Mouse (Mus musculus) embryonic facial prominence, embryonic 13.5 days (tissue): ENCODE measurements at regions not wholly inside any gene's neighbourhood (a gene's known extent, or its start where the extent isn't known, plus 50 kb on each side); places are given as distances from the start of the nearest gene placed in this dataset.

Experiments
- ATAC-seq: fragments of 200-750 bp; cut with Nextera tagmentation; 2 replicates; pipeline ENCODE4 v1.8.0; 2017; ENCODE audit warnings: low read depth; ENCODE audit not compliant: insufficient number of reproducible peaks, insufficient read depth, low FRiP score, low TSS enrichment
- H3K27ac ChIP-seq: fragments of 300-500 bp; sonication (generic); 2 replicates; pipeline ENCODE4 v1.5.1; 2015; ENCODE audit warnings: moderate library complexity, mild to moderate bottlenecking, inconsistent platforms
- H3K27me3 ChIP-seq: fragments of 300-500 bp; sonication (generic); 2 replicates; pipeline ENCODE4 v1.6.1; 2015; ENCODE audit warnings: mild to moderate bottlenecking, inconsistent platforms
- H3K36me3 ChIP-seq: fragments of 300-500 bp; sonication (generic); 2 replicates; pipeline ENCODE4 v1.6.1; 2015; ENCODE audit warnings: mild to moderate bottlenecking, inconsistent platforms
- H3K4me1 ChIP-seq: fragments of 300-500 bp; sonication (generic); 2 replicates; pipeline ENCODE4 v1.6.1; 2015; ENCODE audit warnings: inconsistent platforms
- H3K4me2 ChIP-seq: fragments of 300-500 bp; sonication (generic); 2 replicates; pipeline ENCODE4 v1.6.1; 2015; ENCODE audit warnings: moderate library complexity, mild to moderate bottlenecking, inconsistent platforms
- H3K4me3 ChIP-seq: fragments of 300-500 bp; sonication (generic); 2 replicates; pipeline ENCODE4 v1.5.1; 2015; ENCODE audit warnings: mild to moderate bottlenecking, inconsistent platforms
- H3K9ac ChIP-seq: fragments of 300-500 bp; sonication (generic); 2 replicates; pipeline ENCODE4 v1.6.1; 2015; ENCODE audit warnings: mild to moderate bottlenecking, inconsistent platforms
- H3K9me3 ChIP-seq: fragments of 300-500 bp; sonication (generic); 2 replicates; pipeline ENCODE4 v1.6.1; 2016; ENCODE audit warnings: inconsistent platforms
- WGBS: fragments of 180-500 bp; shearing (Covaris S2); methylation state at CpG from one replicate; pipeline ENCODE4 v1.1.7; 2015; ENCODE audit warnings: mixed read lengths; 5-methylcytosine and 5-hydroxymethylcytosine counted together

GRCm38 (mm10) chr13:28687838-28688237 lies 265.7 kb downstream of the Sox4 start:
- no peaks in the 10 kb centered on the region for H3K27me3 ChIP-seq
- H3K4me3 ChIP-seq, result no peak overlapping the region
- peaks cover 37% of the 10 kb centered on the region for H3K4me1 ChIP-seq
- ATAC-seq, result no peak
- no peak overlapping the region for H3K4me2 ChIP-seq
- 83% methylated on average over 1 of the region's 1 CpGs for WGBS
- no peak overlapping the region for H3K9ac ChIP-seq
- H3K9me3 ChIP-seq, result no peaks in the 10 kb centered on the region
- H3K36me3 ChIP-seq, result no peaks in the 10 kb centered on the region
- no peak overlapping the region for H3K27ac ChIP-seq

GRCm38 (mm10) chr13:28684311-28684710 lies 269.2 kb downstream of the Sox4 start:
- no peak for ATAC-seq
- H3K27me3 ChIP-seq, result no peaks in the 10 kb centered on the region
- H3K36me3 ChIP-seq, result no peaks in the 10 kb centered on the region
- H3K4me3 ChIP-seq, result no peak overlapping the region
- no peak overlapping the region for H3K27ac ChIP-seq
- peaks cover 16% of the 10 kb centered on the region for H3K4me1 ChIP-seq
- H3K9ac ChIP-seq, result no peak overlapping the region
- 71% methylated on average over 3 of the region's 3 CpGs for WGBS
- H3K9me3 ChIP-seq, result no peaks in the 10 kb centered on the region
- no peak overlapping the region for H3K4me2 ChIP-seq

- WGBS, result 85% methylated on average over 1 of the region's 1 CpGs
- no peak for ATAC-seq
- no peak overlapping the region for H3K4me2 ChIP-seq
- H3K27ac ChIP-seq, result no peak overlapping the region
- no peaks in the 10 kb centered on the region for H3K36me3 ChIP-seq
- no peak overlapping the region for H3K4me3 ChIP-seq
- no peak overlapping the region for H3K9ac ChIP-seq
- H3K27me3 ChIP-seq, result no peaks in the 10 kb centered on the region
- peaks cover 5% of the 10 kb centered on the region; the same call in 1 of the 2 replicates for H3K4me1 ChIP-seq
- H3K9me3 ChIP-seq, result no peaks in the 10 kb centered on the region
Measured at GRCm38 (mm10) chr13:28680266-28680665, 273.2 kb downstream of the Sox4 start.

GRCm38 (mm10) chr13:28673622-28674021 lies 279.9 kb downstream of the Sox4 start:
- no peak overlapping the region for H3K9ac ChIP-seq
- H3K4me3 ChIP-seq, result no peak overlapping the region
- H3K4me2 ChIP-seq, result no peak overlapping the region
- peaks cover 12% of the 10 kb centered on the region for H3K4me1 ChIP-seq
- H3K27me3 ChIP-seq, result no peaks in the 10 kb centered on the region
- H3K9me3 ChIP-seq, result no peaks in the 10 kb centered on the region
- ATAC-seq, result no peak
- no peak overlapping the region; the same call in 1 of the 2 replicates for H3K27ac ChIP-seq
- no peaks in the 10 kb centered on the region for H3K36me3 ChIP-seq
- WGBS, result 69% methylated on average over 3 of the region's 3 CpGs

- Histone ChIP-seq H3K9ac (no peak overlapping the region), H3K4me1 (peaks cover 22% of the 10 kb centered on the region), H3K4me2 (no peak overlapping the region), H3K27me3 (no peaks in the 10 kb centered on the region), H3K9me3 (no peaks in the 10 kb centered on the region), H3K36me3 (no peaks in the 10 kb centered on the region), H3K4me3 (no peak overlapping the region), H3K27ac (no peak overlapping the region)
- no peak for ATAC-seq
- 67% methylated on average over 11 of the region's 11 CpGs for WGBS
Measured at GRCm38 (mm10) chr13:28671543-28671942, 282.0 kb downstream of the Sox4 start.

GRCm38 (mm10) chr13:28669832-28670585 lies 283.5 kb downstream of the Sox4 start:
- Histone ChIP-seq H3K9ac (no peak overlapping the region), H3K9me3 (no peaks in the 10 kb centered on the region), H3K4me1 (peaks cover 34% of the 10 kb centered on the region), H3K4me2 (no peak overlapping the region), H3K36me3 (no peaks in the 10 kb centered on the region), H3K27me3 (no peaks in the 10 kb centered on the region), H3K4me3 (no peak overlapping the region), H3K27ac (no peak overlapping the region)
- ATAC-seq, result no peak
- 91% methylated on average over 4 of the region's 4 CpGs for WGBS

- H3K9me3 ChIP-seq, result no peaks in the 10 kb centered on the region
- no peak overlapping the region for H3K4me2 ChIP-seq
- WGBS, result 41% methylated on average over 3 of the region's 3 CpGs
- no peak overlapping the region for H3K4me3 ChIP-seq
- no peaks in the 10 kb centered on the region for H3K27me3 ChIP-seq
- H3K36me3 ChIP-seq, result no peaks in the 10 kb centered on the region
- H3K4me1 ChIP-seq, result peaks cover 43% of the 10 kb centered on the region
- no peak overlapping the region for H3K27ac ChIP-seq
- no peak for ATAC-seq
- H3K9ac ChIP-seq, result no peak overlapping the region
Measured at GRCm38 (mm10) chr13:28666832-28667231, 286.7 kb downstream of the Sox4 start.

GRCm38 (mm10) chr13:28665150-28665549 lies 288.4 kb downstream of the Sox4 start:
- Histone ChIP-seq H3K27ac (peak overlapping the region; percentile 44), H3K9me3 (no peaks in the 10 kb centered on the region), H3K4me3 (no peak overlapping the region), H3K4me1 (peaks cover 43% of the 10 kb centered on the region), H3K4me2 (no peak overlapping the region), H3K9ac (no peak overlapping the region), H3K36me3 (no peaks in the 10 kb centered on the region), H3K27me3 (no peaks in the 10 kb centered on the region)
- WGBS, result 21% methylated on average over 5 of the region's 5 CpGs
- no peak for ATAC-seq

GRCm38 (mm10) chr13:28664698-28665097 lies 288.8 kb downstream of the Sox4 start:
- ATAC-seq, result no peak
- no peak overlapping the region for H3K4me3 ChIP-seq
- H3K4me2 ChIP-seq, result no peak overlapping the region
- peak overlapping the region; percentile 44 for H3K27ac ChIP-seq
- H3K4me1 ChIP-seq, result peaks cover 45% of the 10 kb centered on the region
- 44% methylated on average over 4 of the region's 4 CpGs for whole genome bisulfite sequencing
- H3K9me3 ChIP-seq, result no peaks in the 10 kb centered on the region
- H3K9ac ChIP-seq, result no peak overlapping the region
- no peaks in the 10 kb centered on the region for H3K36me3 ChIP-seq
- H3K27me3 ChIP-seq, result no peaks in the 10 kb centered on the region

GRCm38 (mm10) chr13:28663950-28664681 lies 289.4 kb downstream of the Sox4 start:
- H3K4me3 ChIP-seq, result no peak overlapping the region
- no peaks in the 10 kb centered on the region for H3K36me3 ChIP-seq
- no peak overlapping the region for H3K4me2 ChIP-seq
- no peak overlapping the region for H3K9ac ChIP-seq
- ATAC-seq, result peak; percentile 57; the same call in 1 of the 2 replicates
- peaks cover 49% of the 10 kb centered on the region for H3K4me1 ChIP-seq
- peak overlapping the region; percentile 44 for H3K27ac ChIP-seq
- no peaks in the 10 kb centered on the region for H3K27me3 ChIP-seq
- H3K9me3 ChIP-seq, result no peaks in the 10 kb centered on the region
- 28% methylated on average over 7 of the region's 7 CpGs for WGBS

- 15% methylated on average over 5 of the region's 5 CpGs for WGBS
- no peak for ATAC-seq
Measured at GRCm38 (mm10) chr13:28663459-28663858, 290.1 kb downstream of the Sox4 start.

GRCm38 (mm10) chr13:28662316-28662752 lies 291.2 kb downstream of the Sox4 start:
- WGBS, result 77% methylated on average over 3 of the region's 3 CpGs
- peaks cover 58% of the 10 kb centered on the region for H3K4me1 ChIP-seq
- ATAC-seq, result no peak

More at GRCm38 (mm10) chr13:28663459-28663858, 290.1 kb downstream of the Sox4 start:
- Histone ChIP-seq H3K27ac (no peak overlapping the region), H3K4me2 (no peak overlapping the region), H3K9ac (no peak overlapping the region), H3K27me3 (no peaks in the 10 kb centered on the region), H3K36me3 (no peaks in the 10 kb centered on the region), H3K4me3 (no peak overlapping the region), H3K9me3 (no peaks in the 10 kb centered on the region), H3K4me1 (peaks cover 55% of the 10 kb centered on the region)

More at GRCm38 (mm10) chr13:28662316-28662752, 291.2 kb downstream of the Sox4 start:
- no peaks in the 10 kb centered on the region for H3K27me3 ChIP-seq
- no peaks in the 10 kb centered on the region for H3K9me3 ChIP-seq
- H3K27ac ChIP-seq, result no peak overlapping the region
- H3K4me3 ChIP-seq, result no peak overlapping the region
- no peaks in the 10 kb centered on the region for H3K36me3 ChIP-seq
- H3K9ac ChIP-seq, result no peak overlapping the region
- no peak overlapping the region for H3K4me2 ChIP-seq
